Mouse (Mus musculus): ENCODE measurements around the gene Tmem40. TPM values are rescaled to one million over a fixed set of nuclear protein-coding genes. Genes with fewer than 3 reads are reported as not detected.

The Tmem40 gene
- polyA plus RNA-seq, 1 experiment from 2014 or later: 2.1 TPM

- no peak overlapping the region for H3K27ac ChIP-seq (ENCODE audit: low read depth, low read length)
- no peaks in the 10 kb centered on the region for H3K36me3 ChIP-seq (ENCODE audit: control insufficient read depth, insufficient read depth, low read length)
- H3K9me3 ChIP-seq (ENCODE audit: control insufficient read depth, low read length): no peaks in the 10 kb centered on the region
- H3K27me3 ChIP-seq (ENCODE audit: control insufficient read depth, insufficient read depth, low read length): no peaks in the 10 kb centered on the region
- 77% methylated on average over 7 of the region's 9 CpGs for WGBS
- H3K4me3 ChIP-seq (ENCODE audit: low read depth, low read length): no peak overlapping the region
- no peak overlapping the region for H3K4me2 ChIP-seq
- ATAC-seq (ENCODE audit: low FRiP score): no peak
- DNase-seq (ENCODE audit: low spot score, missing footprints): no peak
- H3K9ac ChIP-seq (ENCODE audit: low read length): no peak overlapping the region
- H3K4me1 ChIP-seq (ENCODE audit: control insufficient read depth, insufficient read depth, low read length): peaks cover 14% of the 10 kb centered on the region
Observed at GRCm38 (mm10) chr6:115758981-115759435, 3.2 kb downstream of the Tmem40 start.

- no peak for DNase-seq (ENCODE audit: low spot score, missing footprints)
- 84% methylated on average over 7 of the region's 7 CpGs for WGBS
- Histone ChIP-seq H3K9me3 (ENCODE audit: control insufficient read depth, low read length) (no peaks in the 10 kb centered on the region), H3K36me3 (ENCODE audit: control insufficient read depth, insufficient read depth, low read length) (no peaks in the 10 kb centered on the region), H3K4me1 (ENCODE audit: control insufficient read depth, insufficient read depth, low read length) (no peaks in the 10 kb centered on the region), H3K4me3 (ENCODE audit: low read depth, low read length) (no peak overlapping the region), H3K27me3 (ENCODE audit: control insufficient read depth, insufficient read depth, low read length) (no peaks in the 10 kb centered on the region), H3K4me2 (no peak overlapping the region), H3K27ac (ENCODE audit: low read depth, low read length) (no peak overlapping the region), H3K9ac (ENCODE audit: low read length) (no peak overlapping the region)
- no peak for ATAC-seq (ENCODE audit: low FRiP score)
Observed at GRCm38 (mm10) chr6:115755536-115755935, 6.7 kb downstream of the Tmem40 start.

GRCm38 (mm10) chr6:115746326-115746725 is 15.9 kb downstream of the Tmem40 start:
- Histone ChIP-seq H3K4me3 (ENCODE audit: low read depth, low read length) (no peak overlapping the region), H3K36me3 (ENCODE audit: control insufficient read depth, insufficient read depth, low read length) (no peaks in the 10 kb centered on the region), H3K27me3 (ENCODE audit: control insufficient read depth, insufficient read depth, low read length) (no peaks in the 10 kb centered on the region), H3K4me2 (no peak overlapping the region), H3K9ac (ENCODE audit: low read length) (no peak overlapping the region), H3K4me1 (ENCODE audit: control insufficient read depth, insufficient read depth, low read length) (no peaks in the 10 kb centered on the region), H3K9me3 (ENCODE audit: control insufficient read depth, low read length) (no peaks in the 10 kb centered on the region), H3K27ac (ENCODE audit: low read depth, low read length) (no peak overlapping the region)
- DNase-seq (ENCODE audit: low spot score, missing footprints) (no peak), ATAC-seq (ENCODE audit: low FRiP score) (peak; percentile 54; the same call in 1 of the 2 replicates)
- WGBS: 6% methylated on average over 1 of the region's 1 CpGs

GRCm38 (mm10) chr6:115743569-115743968 is 18.6 kb downstream of the Tmem40 start:
- H3K4me2 ChIP-seq: no peak overlapping the region
- no peak overlapping the region for H3K27ac ChIP-seq (ENCODE audit: low read depth, low read length)
- DNase-seq (ENCODE audit: low spot score, missing footprints): no peak
- no peaks in the 10 kb centered on the region for H3K4me1 ChIP-seq (ENCODE audit: control insufficient read depth, insufficient read depth, low read length)
- no peaks in the 10 kb centered on the region for H3K9me3 ChIP-seq (ENCODE audit: control insufficient read depth, low read length)
- H3K27me3 ChIP-seq (ENCODE audit: control insufficient read depth, insufficient read depth, low read length): no peaks in the 10 kb centered on the region
- H3K4me3 ChIP-seq (ENCODE audit: low read depth, low read length): no peak overlapping the region
- no peak overlapping the region for H3K9ac ChIP-seq (ENCODE audit: low read length)
- no peaks in the 10 kb centered on the region for H3K36me3 ChIP-seq (ENCODE audit: control insufficient read depth, insufficient read depth, low read length)
- WGBS: 13% methylated on average over 1 of the region's 1 CpGs
- 0 out of 2 replicates have a peak, but pooled peaks have one; percentile 46 for ATAC-seq (ENCODE audit: low FRiP score)

- Histone ChIP-seq H3K4me1 (ENCODE audit: control insufficient read depth, insufficient read depth, low read length) (no peaks in the 10 kb centered on the region), H3K27ac (ENCODE audit: low read depth, low read length) (no peak overlapping the region), H3K4me2 (no peak overlapping the region), H3K27me3 (ENCODE audit: control insufficient read depth, insufficient read depth, low read length) (no peaks in the 10 kb centered on the region), H3K9me3 (ENCODE audit: control insufficient read depth, low read length) (no peaks in the 10 kb centered on the region), H3K4me3 (ENCODE audit: low read depth, low read length) (no peak overlapping the region), H3K36me3 (ENCODE audit: control insufficient read depth, insufficient read depth, low read length) (no peaks in the 10 kb centered on the region), H3K9ac (ENCODE audit: low read length) (no peak overlapping the region)
- ATAC-seq (ENCODE audit: low FRiP score): no peak
- DNase-seq (ENCODE audit: low spot score, missing footprints): no peak
- WGBS: 90% methylated on average over 5 of the region's 5 CpGs
Observed at GRCm38 (mm10) chr6:115739056-115739455, 23.2 kb downstream of the Tmem40 start.

- Histone ChIP-seq H3K4me3 (ENCODE audit: low read depth, low read length) (no peak overlapping the region), H3K9me3 (ENCODE audit: control insufficient read depth, low read length) (no peaks in the 10 kb centered on the region), H3K9ac (ENCODE audit: low read length) (no peak overlapping the region), H3K27me3 (ENCODE audit: control insufficient read depth, insufficient read depth, low read length) (no peaks in the 10 kb centered on the region), H3K27ac (ENCODE audit: low read depth, low read length) (no peak overlapping the region), H3K4me2 (no peak overlapping the region), H3K4me1 (ENCODE audit: control insufficient read depth, insufficient read depth, low read length) (no peaks in the 10 kb centered on the region), H3K36me3 (ENCODE audit: control insufficient read depth, insufficient read depth, low read length) (no peaks in the 10 kb centered on the region)
- WGBS: 73% methylated on average over 4 of the region's 4 CpGs
- ATAC-seq (ENCODE audit: low FRiP score) (no peak), DNase-seq (ENCODE audit: low spot score, missing footprints) (peak; percentile 75)
Observed at GRCm38 (mm10) chr6:115734909-115735308, 27.3 kb downstream of the Tmem40 start.

GRCm38 (mm10) chr6:115732341-115732928 is 29.8 kb downstream of the Tmem40 start:
- peak; percentile 60 for DNase-seq (ENCODE audit: low spot score, missing footprints)
- H3K27me3 ChIP-seq (ENCODE audit: control insufficient read depth, insufficient read depth, low read length): no peaks in the 10 kb centered on the region
- no peak overlapping the region for H3K4me2 ChIP-seq
- no peaks in the 10 kb centered on the region for H3K9me3 ChIP-seq (ENCODE audit: control insufficient read depth, low read length)
- no peak for ATAC-seq (ENCODE audit: low FRiP score)
- no peak overlapping the region for H3K4me3 ChIP-seq (ENCODE audit: low read depth, low read length)
- H3K9ac ChIP-seq (ENCODE audit: low read length): no peak overlapping the region
- H3K36me3 ChIP-seq (ENCODE audit: control insufficient read depth, insufficient read depth, low read length): no peaks in the 10 kb centered on the region
- 84% methylated on average over 22 of the region's 22 CpGs for WGBS
- no peaks in the 10 kb centered on the region for H3K4me1 ChIP-seq (ENCODE audit: control insufficient read depth, insufficient read depth, low read length)
- no peak overlapping the region for H3K27ac ChIP-seq (ENCODE audit: low read depth, low read length)

- WGBS: 80% methylated on average over 20 of the region's 20 CpGs
- H3K27ac ChIP-seq (ENCODE audit: low read depth, low read length): no peak overlapping the region
Observed at GRCm38 (mm10) chr6:115730560-115731342, 31.5 kb downstream of the Tmem40 start.

GRCm38 (mm10) chr6:115727570-115727969 is 34.6 kb downstream of the Tmem40 start:
- WGBS: 51% methylated on average over 2 of the region's 2 CpGs
- no peaks in the 10 kb centered on the region for H3K27me3 ChIP-seq (ENCODE audit: control insufficient read depth, insufficient read depth, low read length)
- H3K4me1 ChIP-seq (ENCODE audit: control insufficient read depth, insufficient read depth, low read length): no peaks in the 10 kb centered on the region
- no peak overlapping the region for H3K4me2 ChIP-seq
- H3K9ac ChIP-seq (ENCODE audit: low read length): no peak overlapping the region
- no peak overlapping the region for H3K27ac ChIP-seq (ENCODE audit: low read depth, low read length)
- ATAC-seq (ENCODE audit: low FRiP score) (no peak), DNase-seq (ENCODE audit: low spot score, missing footprints) (peak; percentile 49)
- no peaks in the 10 kb centered on the region for H3K9me3 ChIP-seq (ENCODE audit: control insufficient read depth, low read length)
- no peak overlapping the region for H3K4me3 ChIP-seq (ENCODE audit: low read depth, low read length)
- no peaks in the 10 kb centered on the region for H3K36me3 ChIP-seq (ENCODE audit: control insufficient read depth, insufficient read depth, low read length)

More at GRCm38 (mm10) chr6:115730560-115731342, 31.5 kb downstream of the Tmem40 start:
- no peaks in the 10 kb centered on the region for H3K9me3 ChIP-seq (ENCODE audit: control insufficient read depth, low read length)
- H3K4me1 ChIP-seq (ENCODE audit: control insufficient read depth, insufficient read depth, low read length): no peaks in the 10 kb centered on the region
- no peak overlapping the region for H3K4me3 ChIP-seq (ENCODE audit: low read depth, low read length)
- DNase-seq (ENCODE audit: low spot score, missing footprints) (peak; percentile 77), ATAC-seq (ENCODE audit: low FRiP score) (no peak)
- no peaks in the 10 kb centered on the region for H3K27me3 ChIP-seq (ENCODE audit: control insufficient read depth, insufficient read depth, low read length)
- no peak overlapping the region for H3K9ac ChIP-seq (ENCODE audit: low read length)
- no peaks in the 10 kb centered on the region for H3K36me3 ChIP-seq (ENCODE audit: control insufficient read depth, insufficient read depth, low read length)
- H3K4me2 ChIP-seq: no peak overlapping the region

Data from midbrain, embryonic 11.5 days (tissue).